In the genomic region with DNA sequence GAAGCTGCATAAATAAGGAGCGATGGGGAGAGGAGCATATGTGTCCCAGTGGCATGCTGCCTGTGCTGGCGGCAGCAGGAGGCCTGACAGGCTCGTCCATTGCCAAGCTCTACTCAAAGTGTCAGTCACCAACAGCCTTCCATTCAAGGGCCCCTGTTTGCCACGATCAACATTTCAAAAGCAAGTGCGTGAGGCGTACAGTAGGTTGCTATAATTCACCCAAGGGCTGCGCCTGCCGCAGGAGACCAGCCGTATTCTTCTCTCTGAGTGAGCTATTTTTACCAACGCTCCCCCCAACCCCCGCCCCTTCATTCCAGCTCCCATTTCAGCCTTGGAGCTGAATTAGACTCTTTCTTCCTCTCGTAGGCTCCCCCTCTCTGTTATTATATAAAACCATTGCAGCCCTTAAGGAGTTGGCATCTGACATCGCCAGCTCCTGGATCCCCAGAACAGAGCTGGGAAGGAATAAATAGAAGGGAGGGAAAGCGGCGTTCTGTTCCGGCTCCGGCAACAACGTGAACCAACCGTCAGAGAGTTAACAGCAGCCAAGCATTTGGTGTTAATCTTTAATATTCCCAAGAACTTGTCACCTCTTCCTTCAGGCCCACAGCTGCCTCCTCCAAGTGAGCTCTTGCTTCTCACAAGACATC, we compare ENCODE assay signal across 7 mouse cellular contexts. TPM values are rescaled to one million over a fixed set of nuclear protein-coding genes. Genes with fewer than 3 reads are reported as not detected.
DNase-seq lines count a peak whose midpoint lies in the region; ATAC-seq lines count a peak whose summit lies in the region.

No protein-coding gene starts in this region.

- H3K27me3 ChIP-seq in heart, embryonic 14.5 days (ENCODE audit: control insufficient read depth, insufficient read depth, low read length), result no peaks in the 10 kb centered on the region
- H3K27me3 ChIP-seq in midbrain, embryonic 14.5 days (ENCODE audit: control insufficient read depth, insufficient read depth, low read length), result no peaks in the 10 kb centered on the region

- H3K4me1 ChIP-seq in heart, embryonic 14.5 days (ENCODE audit: control insufficient read depth in 2 of 2, insufficient read depth in 2 of 2, low read length in 2 of 2), result peaks cover 36 to 44% of the 10 kb centered on the region in 2 experiments
- H3K4me1 ChIP-seq in midbrain, embryonic 14.5 days (ENCODE audit: control insufficient read depth, insufficient read depth, low read length), result peaks cover 28% of the 10 kb centered on the region

- H3K4me3 ChIP-seq in heart, embryonic 14.5 days (ENCODE audit: control insufficient read depth in 1 of 2, insufficient read depth in 1 of 2, low read depth in 1 of 2, low read length in 2 of 2), result peak overlapping the region; percentile 17 to 20; a peak in 3 of 4 replicates
- no peak overlapping the region for H3K4me3 ChIP-seq in midbrain, embryonic 14.5 days (replicated peaks; ENCODE audit: low read depth, low read length)

- no peaks in the 10 kb centered on the region for H3K36me3 ChIP-seq in heart, embryonic 14.5 days (ENCODE audit: control insufficient read depth, insufficient read depth, low read length)
- H3K36me3 ChIP-seq in midbrain, embryonic 14.5 days (ENCODE audit: control insufficient read depth, insufficient read depth, low read length), result no peaks in the 10 kb centered on the region

- H3K4me2 ChIP-seq in heart, embryonic 14.5 days (ENCODE audit: low read length), result peak overlapping the region; percentile 61
- peak overlapping the region; percentile 24 for H3K4me2 ChIP-seq in midbrain, embryonic 14.5 days (ENCODE audit: low read length)

- peak overlapping the region; percentile 61 for H3K9ac ChIP-seq in heart, embryonic 14.5 days (ENCODE audit: low read length)
- H3K9ac ChIP-seq in midbrain, embryonic 14.5 days (replicated peaks; ENCODE audit: low read length), result no peak overlapping the region

- peak; percentile 81 for DNase-seq in brain, embryonic 18.5 days (ENCODE audit: low read depth, low spot score)
- DNase-seq in cerebellum, postnatal 14 days, result peak; percentile 58 to 78
- peak; percentile 14 for DNase-seq in kidney, postnatal 14 days
- peak; percentile 70 for DNase-seq in midbrain, embryonic 14.5 days
- no peak for DNase-seq in embryo, embryonic 10.5 days (ENCODE audit: low spot score)
- no peak for DNase-seq in urinary bladder, postnatal 4 days (ENCODE audit: low spot score in 2 of 2)

- 13% methylated on average over 19 of the region's 19 CpGs for WGBS in heart, embryonic 14.5 days
- 31% methylated on average over 19 of the region's 19 CpGs for WGBS in midbrain, embryonic 14.5 days

- H3K27ac ChIP-seq in heart, embryonic 14.5 days (replicated peaks in 1 of 2; ENCODE audit: control insufficient read depth in 1 of 2, insufficient read depth in 1 of 2, low read depth in 2 of 2, low read length in 2 of 2), result peak overlapping the region; percentile 81 to 83
- H3K27ac ChIP-seq in midbrain, embryonic 14.5 days (replicated peaks; ENCODE audit: low read depth, low read length), result peak overlapping the region; percentile 50

- ATAC-seq in heart, embryonic 14.5 days (ENCODE audit: insufficient number of reproducible peaks, insufficient read depth, low FRiP score, low read depth), result peak; percentile 54
- ATAC-seq in midbrain, embryonic 14.5 days (ENCODE audit: low FRiP score, low TSS enrichment), result peak; percentile 66; the same call in 1 of the 2 replicates

- peaks cover 4% of the 10 kb centered on the region; the same call in 1 of the 2 replicates for H3K9me3 ChIP-seq in heart, embryonic 14.5 days (ENCODE audit: control insufficient read depth, low read length)
- H3K9me3 ChIP-seq in midbrain, embryonic 14.5 days (ENCODE audit: control insufficient read depth, low read length), result peaks cover 4% of the 10 kb centered on the region

RNA-seq across cellular contexts. Expression of a gene that starts 59.5 kb away (rescaled TPM):
- polyA plus RNA-seq in heart, embryonic 14.5 days (2014; fragmentation: Nextera tagmentation; extraction: Ambion mirVana), result 436 and 437 TPM in 2 replicates
- 484 and 702 TPM in 2 replicates for polyA plus RNA-seq in midbrain, embryonic 14.5 days (2014; fragmentation: Nextera tagmentation; extraction: Ambion mirVana)

Comparison
In these comparisons a context has a peak if more than half of its experiments do, and no peak if none do; other contexts are left out.
1. DNase-seq: peak in brain, embryonic 18.5 days (single experiment), cerebellum, postnatal 14 days (2 of 2), kidney, postnatal 14 days (single experiment) and midbrain, embryonic 14.5 days (single experiment); none in embryo, embryonic 10.5 days (single experiment) and urinary bladder, postnatal 4 days (0 of 2).